Mouse (Mus musculus): ENCODE measurements around the gene 9230102O04Rik.

Gene 9230102O04Rik

GRCm38 (mm10) chr2:9871798-9872197 lies 17.5 kb downstream of the 9230102O04Rik start:
- no peak for DNase-seq (ENCODE audit: low read depth)

DNA sequence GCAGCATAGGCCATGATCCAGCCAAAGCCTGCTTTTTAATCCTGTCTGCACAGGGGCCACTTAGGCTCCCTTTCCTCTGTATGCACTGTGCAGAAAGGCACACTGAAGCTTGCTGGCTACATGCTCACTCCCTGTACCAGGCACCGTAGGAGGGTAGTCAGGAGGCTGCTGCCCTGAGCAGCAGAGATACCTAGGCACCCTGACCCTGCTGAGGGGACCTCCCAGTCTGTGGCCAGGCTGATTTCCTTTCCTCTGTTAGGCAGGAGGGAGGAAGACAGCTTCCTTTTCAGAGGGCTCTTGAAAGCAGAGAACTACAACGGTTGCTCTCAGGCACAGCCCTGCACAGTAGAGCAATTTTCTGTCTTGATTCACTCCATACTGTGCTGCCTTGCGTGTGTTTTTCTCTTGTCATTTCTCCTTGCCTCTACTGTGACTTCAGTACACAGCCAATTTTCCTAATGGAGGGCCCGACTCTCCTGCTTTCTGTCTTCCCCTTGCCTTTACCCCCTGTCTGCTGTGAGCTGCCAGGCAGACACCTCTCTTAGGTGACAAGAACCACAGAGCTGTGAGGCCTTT lies 18.1 kb downstream of the 9230102O04Rik start:
- no peak for DNase-seq (ENCODE audit: low read depth)

DNA sequence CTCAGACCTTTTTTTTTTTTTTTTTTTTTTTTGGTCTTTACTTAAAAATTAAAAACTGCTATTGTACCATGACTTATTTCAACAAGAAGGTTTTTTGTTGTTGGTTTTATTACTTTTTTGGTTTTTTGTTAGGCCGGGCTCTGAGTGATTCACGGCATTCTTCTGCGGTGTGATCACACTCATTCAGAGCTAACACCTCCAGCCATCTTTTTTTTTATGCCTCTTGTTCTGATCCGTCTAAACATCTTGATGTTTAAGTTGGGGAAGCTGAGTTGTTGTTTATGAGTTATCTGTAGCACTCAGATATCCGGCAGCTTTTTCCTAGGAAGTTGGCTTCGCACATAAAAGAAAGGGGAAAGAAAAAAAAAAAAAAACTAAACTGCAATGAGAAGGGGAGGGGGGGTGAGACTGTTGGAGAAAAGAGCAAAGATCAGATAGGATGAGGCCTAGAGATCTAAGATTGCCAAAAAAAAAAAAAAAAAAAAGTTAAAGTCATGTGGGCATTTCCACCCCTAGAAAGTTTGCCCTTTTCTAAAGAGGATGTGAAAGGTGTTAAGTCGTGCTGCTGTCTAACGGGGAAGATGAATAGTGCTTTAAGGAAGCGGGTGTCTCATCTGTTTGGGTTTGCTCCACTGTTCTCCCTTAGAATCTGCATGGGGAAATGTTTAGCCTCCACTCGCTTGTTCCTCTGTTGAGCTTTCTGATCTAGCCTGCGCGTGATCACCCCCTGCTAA lies 22.1 kb downstream of the 9230102O04Rik start:
- no peak for DNase-seq (ENCODE audit: low read depth)

- no peak for DNase-seq (ENCODE audit: low read depth)
Observed at GRCm38 (mm10) chr2:9860698-9861097, 28.6 kb downstream of the 9230102O04Rik start.

GRCm38 (mm10) chr2:9855861-9856260 lies 33.5 kb downstream of the 9230102O04Rik start:
- no peak for DNase-seq (ENCODE audit: low read depth)

DNA sequence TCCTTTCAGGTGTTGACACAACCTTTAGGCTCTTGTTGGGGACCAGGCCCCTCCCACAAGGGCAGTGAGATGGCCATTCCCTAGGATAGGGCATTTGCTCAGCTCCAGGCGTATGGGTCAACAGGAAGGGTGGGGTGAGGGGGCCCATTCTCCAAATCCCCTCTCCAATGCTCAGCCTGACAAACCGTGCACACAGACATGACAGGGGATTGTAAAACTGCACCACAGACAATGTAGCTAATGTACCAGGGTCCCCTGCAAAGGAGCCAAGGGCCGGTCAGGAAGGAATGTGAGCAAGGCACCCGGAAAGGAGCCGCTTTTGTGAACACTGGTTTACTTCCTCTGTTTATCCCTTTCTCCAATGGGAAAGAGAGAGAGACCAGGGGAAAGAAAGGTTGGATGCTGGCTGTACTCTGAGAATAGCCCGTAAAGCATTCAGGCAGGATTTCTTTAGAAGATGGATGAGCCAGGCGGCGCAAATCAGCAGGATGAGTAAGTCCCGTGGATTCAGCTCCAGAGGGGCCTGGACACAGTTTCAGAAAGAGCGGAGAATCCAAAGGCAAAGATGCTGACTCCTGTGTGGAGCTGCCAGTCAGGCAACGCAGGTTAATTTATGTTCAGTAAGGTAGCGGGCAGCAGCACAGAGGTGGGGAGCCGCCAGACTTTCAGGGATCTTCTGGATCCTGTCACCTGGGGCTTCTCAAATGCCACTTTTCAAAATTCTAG lies 36.3 kb downstream of the 9230102O04Rik start:
- no peak for DNase-seq (ENCODE audit: low read depth)

GRCm38 (mm10) chr2:9835195-9835594 lies 54.1 kb downstream of the 9230102O04Rik start:
- no peak for DNase-seq (ENCODE audit: low read depth)

GRCm38 (mm10) chr2:9833712-9834111 lies 55.6 kb downstream of the 9230102O04Rik start:
- DNase-seq (ENCODE audit: low read depth), result no peak

Measured in c-Kit-positive CD71-positive TER-119-negative erythroid progenitor cells, embryonic 14.5 days (primary cell).